ENCODE assay signal across 8 mouse cellular contexts in genomic region chr19:42128787-42129508, GRCm38 (mm10). TPM values are rescaled to one million over a fixed set of nuclear protein-coding genes. Genes with fewer than 3 reads are reported as not detected.
DNase-seq lines count a peak whose midpoint lies in the region; ATAC-seq and TF ChIP-seq lines count a peak whose summit lies in the region.

Avpi1 (minus strand) TSS chr19:42129059.

- H3K4me2 ChIP-seq in embryonic facial prominence, embryonic 13.5 days = peak within 1 kb of the TSS; percentile 94
- peak within 1 kb of the TSS; percentile 90 for H3K4me2 ChIP-seq in limb, embryonic 12.5 days
- H3K4me2 ChIP-seq in midbrain, embryonic 15.5 days = peak within 1 kb of the TSS; percentile 99

- H3K9ac ChIP-seq in embryonic facial prominence, embryonic 13.5 days = peak within 1 kb of the TSS; percentile 92
- peak within 1 kb of the TSS; percentile 81 for H3K9ac ChIP-seq in limb, embryonic 12.5 days (replicated peaks)
- peak within 1 kb of the TSS; percentile 62 for H3K9ac ChIP-seq in midbrain, embryonic 15.5 days

- DNase-seq in 3134 (ENCODE audit: extremely low read depth, insufficient read length, low spot score) = peak; percentile 100
- DNase-seq in adrenal gland, postnatal 36 days = peak; percentile 99
- DNase-seq in heart, adult 18-20 months = peak; percentile 97 to 99
- peak; percentile 100 for DNase-seq in kidney, adult 2 months
- DNase-seq in spleen, adult 2 months (ENCODE audit: low read depth in 1 of 2, low spot score in 2 of 2) = peak; percentile 77 to 86

- peaks cover 13% of the 10 kb centered on the region for H3K36me3 ChIP-seq in embryonic facial prominence, embryonic 13.5 days
- H3K36me3 ChIP-seq in kidney, adult 2 months (ENCODE audit: control insufficient read depth, insufficient read depth, low read length) = no peaks in the 10 kb centered on the region
- H3K36me3 ChIP-seq in limb, embryonic 12.5 days = peaks cover 13% of the 10 kb centered on the region
- 0 out of 2 replicates have a peak, but pooled peaks cover 4% of the 10 kb centered on the region for H3K36me3 ChIP-seq in midbrain, embryonic 15.5 days (replicated peaks)
- H3K36me3 ChIP-seq in spleen, adult 2 months (ENCODE audit: control insufficient read depth, insufficient read depth, low read length) = no peaks in the 10 kb centered on the region

- under 1% methylated on average over 54 of the region's 54 CpGs for WGBS in embryonic facial prominence, embryonic 13.5 days
- WGBS in kidney, adult 2 months = under 1% methylated on average over 54 of the region's 54 CpGs
- WGBS in limb, embryonic 12.5 days = under 1% methylated on average over 54 of the region's 54 CpGs
- under 1% methylated on average over 54 of the region's 54 CpGs for WGBS in midbrain, embryonic 15.5 days
- under 1% methylated on average over 53 of the region's 54 CpGs for WGBS in spleen, adult 2 months

- TF ChIP-seq POLR2A in kidney, adult 2 months (IDR thresholded peaks at IDR 0.05; ENCODE audit: low read depth, low read length) = peak; percentile 84
- no peak for TF ChIP-seq POLR2A in spleen, adult 2 months (IDR thresholded peaks at IDR 0.05; ENCODE audit: low read depth, low read length)

- ATAC-seq in embryonic facial prominence, embryonic 13.5 days (ENCODE audit: insufficient number of reproducible peaks, insufficient read depth, low FRiP score, low TSS enrichment, low read depth) = peak; percentile 94
- ATAC-seq in limb, embryonic 12.5 days (ENCODE audit: insufficient number of reproducible peaks, insufficient read depth, low FRiP score, low TSS enrichment, low read depth) = peak; percentile 96
- peak; percentile 97 for ATAC-seq in midbrain, embryonic 15.5 days (replicated peaks)

- H3K4me1 ChIP-seq in embryonic facial prominence, embryonic 13.5 days = peaks cover 53% of the 10 kb centered on the region
- peaks cover 10% of the 10 kb centered on the region; the same call in 1 of the 2 replicates for H3K4me1 ChIP-seq in kidney, adult 2 months (ENCODE audit: control insufficient read depth, insufficient read depth, low read length)
- H3K4me1 ChIP-seq in limb, embryonic 12.5 days (replicated peaks) = peaks cover 21% of the 10 kb centered on the region
- H3K4me1 ChIP-seq in midbrain, embryonic 15.5 days = peaks cover 21% of the 10 kb centered on the region
- H3K4me1 ChIP-seq in spleen, adult 2 months (ENCODE audit: control insufficient read depth, insufficient read depth, insufficient read length) = peaks cover 8% of the 10 kb centered on the region; the same call in 1 of the 2 replicates

- peak within 1 kb of the TSS; percentile 93 for H3K27ac ChIP-seq in embryonic facial prominence, embryonic 13.5 days
- H3K27ac ChIP-seq in kidney, adult 2 months (ENCODE audit: insufficient read depth, low read depth, low read length) = peak within 1 kb of the TSS; percentile 96
- H3K27ac ChIP-seq in limb, embryonic 12.5 days = peak within 1 kb of the TSS; percentile 92
- peak within 1 kb of the TSS; percentile 60 for H3K27ac ChIP-seq in midbrain, embryonic 15.5 days
- H3K27ac ChIP-seq in spleen, adult 2 months (ENCODE audit: insufficient read depth, low read length) = peak within 1 kb of the TSS; percentile 76

- H3K27me3 ChIP-seq in embryonic facial prominence, embryonic 13.5 days = no peaks in the 10 kb centered on the region
- H3K27me3 ChIP-seq in kidney, adult 2 months (replicated peaks; ENCODE audit: control insufficient read depth, insufficient read depth, low read length) = no peaks in the 10 kb centered on the region
- H3K27me3 ChIP-seq in limb, embryonic 12.5 days = no peaks in the 10 kb centered on the region
- H3K27me3 ChIP-seq in midbrain, embryonic 15.5 days (replicated peaks) = 0 out of 2 replicates have a peak, but pooled peaks cover 10% of the 10 kb centered on the region
- no peaks in the 10 kb centered on the region for H3K27me3 ChIP-seq in spleen, adult 2 months (ENCODE audit: control insufficient read depth, insufficient read depth, low read length)

- no peak for TF ChIP-seq CTCF in kidney, adult 2 months (conservative IDR thresholded peaks at IDR 0.05; ENCODE audit: insufficient read depth, insufficient read length, low read depth, low read length)
- no peak for TF ChIP-seq CTCF in spleen, adult 2 months (IDR thresholded peaks at IDR 0.05; ENCODE audit: extremely low read depth, insufficient read depth, insufficient read length, insufficient replicate concordance)

- H3K4me3 ChIP-seq in embryonic facial prominence, embryonic 13.5 days = peak within 1 kb of the TSS; percentile 69
- peak within 1 kb of the TSS; percentile 71 for H3K4me3 ChIP-seq in kidney, adult 2 months (ENCODE audit: insufficient read depth, low read depth, low read length)
- peak within 1 kb of the TSS; percentile 64 for H3K4me3 ChIP-seq in limb, embryonic 12.5 days (replicated peaks)
- H3K4me3 ChIP-seq in midbrain, embryonic 15.5 days = peak within 1 kb of the TSS; percentile 66
- H3K4me3 ChIP-seq in spleen, adult 2 months (ENCODE audit: extremely low read depth, insufficient read depth, insufficient read length) = peak within 1 kb of the TSS; percentile 71

- H3K9me3 ChIP-seq in embryonic facial prominence, embryonic 13.5 days = no peaks in the 10 kb centered on the region
- H3K9me3 ChIP-seq in limb, embryonic 12.5 days = no peaks in the 10 kb centered on the region
- no peaks in the 10 kb centered on the region for H3K9me3 ChIP-seq in midbrain, embryonic 15.5 days

RNA-seq across cellular contexts. Expression of gene Avpi1, which starts in this region (rescaled TPM):
- 10 to 100 TPM; 86.6 to 91.5 TPM for total RNA-seq in adrenal gland, postnatal 36 days (2021)
- polyA plus RNA-seq in embryonic facial prominence, embryonic 13.5 days (2015; fragmentation: Nextera tagmentation; extraction: Ambion mirVana) = 29.8 and 35.5 TPM in 2 replicates
- total RNA-seq in heart, adult 18-20 months (2021) = 10 to 100 TPM; 10.1 to 12.4 TPM
- 17.5 and 19.5 TPM in 2 replicates for polyA plus RNA-seq in kidney, adult 2 months (2012; rRNA removed)
- 22.6 and 26.3 TPM in 2 replicates for polyA plus RNA-seq in limb, embryonic 12.5 days (2016; fragmentation: Nextera tagmentation; extraction: Ambion mirVana)
- 6.3 and 7.3 TPM in 2 replicates for polyA plus RNA-seq in midbrain, embryonic 15.5 days (2015; fragmentation: Nextera tagmentation; extraction: Ambion mirVana)
- 13.4 and 18.2 TPM in 2 replicates for polyA plus RNA-seq in spleen, adult 2 months (2012; rRNA removed)

Comparison
In these comparisons a context has a peak if more than half of its experiments do, and no peak if none do; other contexts are left out.
1. Peak in every context shown above with its lines: DNase-seq, ATAC-seq, H3K4me3 ChIP-seq and H3K27ac ChIP-seq.
2. RNA of gene Avpi1 (total RNA-seq): 86.6 to 91.5 TPM in adrenal gland, postnatal 36 days; 10.1 to 12.4 TPM in heart, adult 18-20 months; every median in the first group is over 4 times any median in the second.